Comparison of ENCODE assay signal across 16 mouse cellular contexts in the genomic region with DNA sequence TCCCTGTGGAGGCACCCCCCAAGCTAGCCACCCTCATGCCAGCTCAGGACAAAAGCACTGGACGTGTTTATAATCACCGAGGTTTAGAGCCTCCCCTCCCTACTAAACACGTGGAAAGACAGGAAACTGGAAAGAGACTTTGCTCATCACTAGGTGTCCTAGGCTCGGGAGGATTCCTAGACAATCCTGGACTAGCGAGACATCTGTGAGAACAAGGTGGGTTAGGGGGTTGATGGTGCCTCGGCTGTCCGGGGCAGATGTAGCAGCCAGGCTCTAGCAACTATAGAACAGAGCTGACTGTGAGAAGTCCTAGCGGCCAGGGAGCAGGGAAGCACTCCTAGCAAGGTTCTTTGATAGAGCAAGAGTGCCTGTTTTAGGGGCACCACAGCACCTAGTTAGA. TPM values are rescaled to one million over a fixed set of nuclear protein-coding genes. Genes with fewer than 3 reads are reported as not detected.
DNase-seq lines count a peak whose midpoint lies in the region; ATAC-seq lines count a peak whose summit lies in the region.
"Had no signal": no experiment of that assay in that cellular context is flagged by ENCODE, and none has a peak within 500 bp of the region (broad histone marks: within the 10 kb centered on the region; RNA-seq: fewer than 3 reads in every experiment).

No protein-coding gene starts in this region.

- peaks cover 42% of the 10 kb centered on the region for H3K36me3 ChIP-seq in hindbrain, embryonic 13.5 days
- H3K36me3 ChIP-seq in hindbrain, embryonic 16.5 days (ENCODE audit: control insufficient read depth, insufficient read depth, low read length): peaks cover 25% of the 10 kb centered on the region
- peaks cover 46% of the 10 kb centered on the region for H3K36me3 ChIP-seq in liver, embryonic 12.5 days

- no peak overlapping the region for H3K4me2 ChIP-seq in hindbrain, embryonic 13.5 days
- no peak overlapping the region for H3K4me2 ChIP-seq in hindbrain, embryonic 16.5 days (ENCODE audit: low read length)
- no peak overlapping the region for H3K4me2 ChIP-seq in liver, embryonic 12.5 days

- H3K9ac ChIP-seq in hindbrain, embryonic 13.5 days: no peak overlapping the region
- H3K9ac ChIP-seq in hindbrain, embryonic 16.5 days (ENCODE audit: low read depth, low read length): no peak overlapping the region
- H3K9ac ChIP-seq in liver, embryonic 12.5 days: no peak overlapping the region
- H3K9ac ChIP-seq: forebrain, postnatal 0 days had no signal

- peaks cover 63% of the 10 kb centered on the region for H3K4me1 ChIP-seq in hindbrain, embryonic 13.5 days (replicated peaks)
- H3K4me1 ChIP-seq in hindbrain, embryonic 16.5 days (ENCODE audit: control insufficient read depth, insufficient read depth, low read depth, low read length): peaks cover 38% of the 10 kb centered on the region
- peaks cover 69% of the 10 kb centered on the region for H3K4me1 ChIP-seq in liver, embryonic 12.5 days

- peak; percentile 21 for DNase-seq in adrenal gland, adult 2 months
- DNase-seq in adrenal gland, postnatal 10 days: no peak
- DNase-seq in liver: no peak
- peak; percentile 27 for DNase-seq in yolk sac, embryonic 10.5 days (ENCODE audit: low spot score)
- no peak for DNase-seq in frontal cortex, postnatal 14 days (ENCODE audit: low spot score in 2 of 2)
- DNase-seq: cerebellum, adult 2 months; embryo, embryonic 11 days; forebrain, postnatal 0 days; gastrocnemius, postnatal 25 days; kidney, postnatal 10 days; thymus, adult 2 months had no signal

- H3K27ac ChIP-seq in hindbrain, embryonic 13.5 days: peak overlapping the region; percentile 73; the same call in 1 of the 2 replicates
- no peak overlapping the region for H3K27ac ChIP-seq in hindbrain, embryonic 16.5 days (ENCODE audit: low read depth, low read length)
- H3K27ac ChIP-seq in liver, embryonic 12.5 days: peak overlapping the region; percentile 60

- peaks cover 16% of the 10 kb centered on the region for H3K27me3 ChIP-seq in hindbrain, embryonic 13.5 days
- H3K27me3 ChIP-seq in hindbrain, embryonic 16.5 days (replicated peaks; ENCODE audit: control insufficient read depth, insufficient read depth, low read length): peaks cover 10% of the 10 kb centered on the region
- H3K27me3 ChIP-seq in liver, embryonic 12.5 days (replicated peaks): peaks cover 22% of the 10 kb centered on the region

- ATAC-seq in hindbrain, embryonic 13.5 days (ENCODE audit: low FRiP score): no peak
- no peak for ATAC-seq in hindbrain, embryonic 16.5 days
- no peak for ATAC-seq in liver, embryonic 12.5 days
- ATAC-seq: forebrain, postnatal 0 days; hindbrain, postnatal 0 days had no signal

- WGBS in hindbrain, embryonic 13.5 days: 49% methylated on average over 8 of the region's 8 CpGs
- WGBS in hindbrain, embryonic 16.5 days: 52% methylated on average over 8 of the region's 8 CpGs
- WGBS in liver, embryonic 12.5 days (ENCODE audit: insufficient replicate concordance): 35% methylated on average over 8 of the region's 8 CpGs

- no peaks in the 10 kb centered on the region for H3K9me3 ChIP-seq in hindbrain, embryonic 13.5 days
- no peaks in the 10 kb centered on the region for H3K9me3 ChIP-seq in hindbrain, embryonic 16.5 days (ENCODE audit: control insufficient read depth, low read length)
- H3K9me3 ChIP-seq in liver, embryonic 12.5 days (replicated peaks): no peaks in the 10 kb centered on the region

- H3K4me3 ChIP-seq in hindbrain, embryonic 13.5 days: no peak overlapping the region
- H3K4me3 ChIP-seq in hindbrain, embryonic 16.5 days (ENCODE audit: low read length): no peak overlapping the region
- H3K4me3 ChIP-seq in liver, embryonic 12.5 days: no peak overlapping the region
- H3K4me3 ChIP-seq: erythroblast, embryonic 14.5 days had no signal

RNA-seq across cellular contexts. Expression of a gene that starts 1.1 kb away (rescaled TPM):
- total RNA-seq in adrenal gland, adult 2 months (2021): 100 to 1,000 TPM in 1 of 2 experiments, 10 to 100 TPM in 1; 70.3 to 115 TPM
- polyA plus RNA-seq in adrenal gland, adult 2 months (2012; rRNA removed): 135 and 182 TPM in 2 replicates
- 10 to 100 TPM; 61.1 to 63.0 TPM for total RNA-seq in adrenal gland, postnatal 10 days (2021)
- polyA plus RNA-seq in hindbrain, embryonic 13.5 days (2015; fragmentation: Nextera tagmentation; extraction: Ambion mirVana): 33.0 and 33.9 TPM in 2 replicates
- polyA plus RNA-seq in hindbrain, embryonic 16.5 days (2015; fragmentation: Nextera tagmentation; extraction: Ambion mirVana): 31.6 and 40.7 TPM in 2 replicates
- 5.6 and 6.1 TPM in 2 replicates for polyA plus RNA-seq in liver, embryonic 12.5 days (2016; fragmentation: Nextera tagmentation; extraction: Ambion mirVana)

RNA-seq across cellular contexts. Expression of a gene that starts 5.9 kb away (rescaled TPM):
- total RNA-seq in adrenal gland, adult 2 months (2021): 1,000 to 10,000 TPM; 1,183 to 1,186 TPM
- 64.3 and 68.3 TPM in 2 replicates for polyA plus RNA-seq in adrenal gland, adult 2 months (2012; rRNA removed)
- total RNA-seq in adrenal gland, postnatal 10 days (2021): 1,000 to 10,000 TPM; 1,144 to 1,253 TPM
- 809 and 885 TPM in 2 replicates for polyA plus RNA-seq in hindbrain, embryonic 13.5 days (2015; fragmentation: Nextera tagmentation; extraction: Ambion mirVana)
- polyA plus RNA-seq in hindbrain, embryonic 16.5 days (2015; fragmentation: Nextera tagmentation; extraction: Ambion mirVana): 578 and 579 TPM in 2 replicates
- 1,173 and 1,181 TPM in 2 replicates for polyA plus RNA-seq in liver, embryonic 12.5 days (2016; fragmentation: Nextera tagmentation; extraction: Ambion mirVana)

RNA-seq across cellular contexts. Expression of a gene that starts 53.0 kb away (rescaled TPM):
- under 1 TPM; 0.17 to 0.58 TPM for total RNA-seq in adrenal gland, adult 2 months (2021)
- 0.49 and 0.85 TPM in 2 replicates for polyA plus RNA-seq in adrenal gland, adult 2 months (2012; rRNA removed)
- under 1 TPM; 0.55 to 0.57 TPM for total RNA-seq in adrenal gland, postnatal 10 days (2021)
- 2.9 and 3.8 TPM in 2 replicates for polyA plus RNA-seq in hindbrain, embryonic 13.5 days (2015; fragmentation: Nextera tagmentation; extraction: Ambion mirVana)
- 2.5 and 3.0 TPM in 2 replicates for polyA plus RNA-seq in hindbrain, embryonic 16.5 days (2015; fragmentation: Nextera tagmentation; extraction: Ambion mirVana)
- polyA plus RNA-seq in liver, embryonic 12.5 days (2016; fragmentation: Nextera tagmentation; extraction: Ambion mirVana): 0.05 TPM in 1 of 2 replicates, not detected in the other
- polyA plus RNA-seq: erythroblast, embryonic 14.5 days had no signal

Comparison
In these comparisons a context has a peak if more than half of its experiments do, and no peak if none do; other contexts are left out.
1. DNase-seq: peak in adrenal gland, adult 2 months (single experiment) and yolk sac, embryonic 10.5 days (single experiment); none in adrenal gland, postnatal 10 days (single experiment), liver (single experiment) and frontal cortex, postnatal 14 days (0 of 2).